Mouse (Mus musculus) leukemia stem cell, adult 10-12 weeks (primary cell): ENCODE measurements around the gene Crebbp. TPM values are rescaled to one million over a fixed set of nuclear protein-coding genes. Genes with fewer than 3 reads are reported as not detected.

ENCODE experiments used
- polyA plus RNA-seq: library from polyadenylated mRNA; stranded (reverse); fragments of >175 nt; gene quantifications from 2 replicates; pipeline ENCODE4 v1.2.3, GENCODE M21; 2012; ENCODE audit warnings: low replicate concordance

Crebbp gene
- 9.8 and 21.4 TPM in 2 replicates for polyA plus RNA-seq

GRCm38 (mm10) chr16:4213799-4214551 is at the start of gene Crebbp:
Crebbp (minus strand) TSS chr16:4213997.

GRCm38 (mm10) chr16:4077384-4078061 is 136.3 kb downstream of the Crebbp start, which contains the start of gene Trap1:
Trap1 (minus strand) TSS chr16:4077827.

GRCm38 (mm10) chr16:4036807-4037206 is 177.0 kb downstream of the Crebbp start, which contains the start of gene Dnase1:
Dnase1 (plus strand) TSS chr16:4036942.

Other genes with a start within 250 kb of the Crebbp start
- 0.25 and 0.74 TPM in 2 replicates for gene Nlrc3, start 237.4 kb downstream of the Crebbp start, polyA plus RNA-seq
- 16.2 and 40.7 TPM in 2 replicates for gene Slx4, start 210.2 kb downstream of the Crebbp start, polyA plus RNA-seq
- gene Dnase1, start 177.1 kb downstream of the Crebbp start, polyA plus RNA-seq: not detected in 2 replicates
- gene Trap1, start 136.2 kb downstream of the Crebbp start, polyA plus RNA-seq: 228 and 241 TPM in 2 replicates
- 3.8 and 6.2 TPM in 2 replicates for gene Adcy9, start 206.5 kb upstream of the Crebbp start, polyA plus RNA-seq